Mouse (Mus musculus) lung, embryonic 16.5 days (tissue): Measurements from ENCODE around the gene Gm10638. TPM values are rescaled to one million over a fixed set of nuclear protein-coding genes. Genes with fewer than 3 reads are reported as not detected.

Experiments
- ATAC-seq: fragments of 200-750 bp; cut with Nextera tagmentation; 2 replicates; pipeline ENCODE4 v1.8.0; 2017; ENCODE audit warnings: low read depth, mild to moderate bottlenecking, moderate library complexity
- H3K27ac ChIP-seq: fragments of 300-500 bp; sonication (generic); 2 replicates; pipeline ENCODE4 v1.5.1; 2014; ENCODE audit warnings: mild to moderate bottlenecking, control low read depth, low read length
- H3K27me3 ChIP-seq: fragments of 300-500 bp; sonication (generic); 2 replicates; pipeline ENCODE4 v1.6.1; 2014; ENCODE audit warnings: low read depth, low read length, mixed read lengths; ENCODE audit not compliant: control insufficient read depth, insufficient read depth
- H3K36me3 ChIP-seq: fragments of 300-500 bp; sonication (generic); 2 replicates; pipeline ENCODE4 v1.6.1; 2014; ENCODE audit warnings: low read length; ENCODE audit not compliant: control insufficient read depth, insufficient read depth
- H3K4me1 ChIP-seq: fragments of 300-500 bp; sonication (generic); replicated peaks from 2 replicates; pipeline ENCODE4 v1.6.1; 2014; ENCODE audit warnings: low read length, mixed read lengths; ENCODE audit not compliant: control insufficient read depth, insufficient read depth
- H3K4me2 ChIP-seq: fragments of 300-500 bp; sonication (generic); 2 replicates; pipeline ENCODE4 v1.6.1; 2014; ENCODE audit warnings: low read depth, low read length, control low read depth
- H3K4me3 ChIP-seq: fragments of 300-500 bp; sonication (generic); 2 replicates; pipeline ENCODE4 v1.5.1; 2014; ENCODE audit warnings: mild to moderate bottlenecking, low read length, control low read depth
- H3K9ac ChIP-seq: fragments of 300-500 bp; sonication (generic); 2 replicates; pipeline ENCODE4 v1.6.1; 2014; ENCODE audit warnings: low read length, control low read depth
- H3K9me3 ChIP-seq: fragments of 300-500 bp; sonication (generic); 2 replicates; pipeline ENCODE4 v1.6.1; 2016; ENCODE audit warnings: low read length; ENCODE audit not compliant: control insufficient read depth
- WGBS: fragments of 180-500 bp; shearing (Covaris S2); extraction: QIAGEN DNeasy Blood & Tissue Kit; methylation state at CpG from one replicate; pipeline ENCODE4 v1.1.7; 2014; 5-methylcytosine and 5-hydroxymethylcytosine counted together
- polyA plus RNA-seq: library from polyadenylated mRNA; unstranded; fragments of >200 nt; fragmentation: Nextera tagmentation; extraction: Ambion mirVana; gene quantifications from 2 replicates; pipeline ENCODE4 v1.2.1, GENCODE M21; 2015

Gene Gm10638
- polyA plus RNA-seq, 1 experiment from 2014 or later = 3.3 TPM

GRCm38 (mm10) chr8:86730860-86731259, 14.6 kb upstream of the Gm10638 start:
- no peak overlapping the region for H3K4me2 ChIP-seq
- no peak overlapping the region for H3K27ac ChIP-seq
- H3K4me3 ChIP-seq = no peak overlapping the region
- ATAC-seq = no peak
- no peaks in the 10 kb centered on the region for H3K27me3 ChIP-seq
- H3K4me1 ChIP-seq = peaks cover 40% of the 10 kb centered on the region
- no peaks in the 10 kb centered on the region for H3K36me3 ChIP-seq
- H3K9ac ChIP-seq = no peak overlapping the region
- no peaks in the 10 kb centered on the region for H3K9me3 ChIP-seq
- 72% methylated on average over 1 of the region's 1 CpGs for WGBS

GRCm38 (mm10) chr8:86734171-86734570, 11.3 kb upstream of the Gm10638 start:
- no peaks in the 10 kb centered on the region for H3K27me3 ChIP-seq
- no peak overlapping the region for H3K9ac ChIP-seq
- no peak overlapping the region for H3K27ac ChIP-seq
- H3K36me3 ChIP-seq = no peaks in the 10 kb centered on the region
- 74% methylated on average over 4 of the region's 4 CpGs for WGBS
- ATAC-seq = no peak
- peaks cover 35% of the 10 kb centered on the region for H3K4me1 ChIP-seq
- no peak overlapping the region for H3K4me2 ChIP-seq
- H3K9me3 ChIP-seq = no peaks in the 10 kb centered on the region
- no peak overlapping the region for H3K4me3 ChIP-seq

- H3K36me3 ChIP-seq = no peaks in the 10 kb centered on the region
Observed at GRCm38 (mm10) chr8:86734954-86735353, 10.5 kb upstream of the Gm10638 start.

GRCm38 (mm10) chr8:86735446-86736111, 9.9 kb upstream of the Gm10638 start:
- no peak overlapping the region for H3K4me2 ChIP-seq
- H3K27me3 ChIP-seq = no peaks in the 10 kb centered on the region
- H3K36me3 ChIP-seq = no peaks in the 10 kb centered on the region
- no peak overlapping the region for H3K9ac ChIP-seq
- peak overlapping the region; percentile 29; the same call in 1 of the 2 replicates for H3K27ac ChIP-seq
- H3K4me1 ChIP-seq = peaks cover 32% of the 10 kb centered on the region
- no peak overlapping the region for H3K4me3 ChIP-seq
- no peaks in the 10 kb centered on the region for H3K9me3 ChIP-seq
- ATAC-seq = no peak
- 34% methylated on average over 3 of the region's 3 CpGs for WGBS

More at GRCm38 (mm10) chr8:86734954-86735353, 10.5 kb upstream of the Gm10638 start:
- H3K4me1 ChIP-seq = peaks cover 35% of the 10 kb centered on the region
- no peak overlapping the region for H3K4me3 ChIP-seq
- no peaks in the 10 kb centered on the region for H3K9me3 ChIP-seq
- no peak for ATAC-seq
- 74% methylated on average over 1 of the region's 1 CpGs for WGBS
- H3K9ac ChIP-seq = no peak overlapping the region
- H3K27ac ChIP-seq = no peak overlapping the region
- H3K27me3 ChIP-seq = no peaks in the 10 kb centered on the region
- no peak overlapping the region for H3K4me2 ChIP-seq

- ATAC-seq = no peak
Observed at GRCm38 (mm10) chr8:86740899-86741298, 4.6 kb upstream of the Gm10638 start.

GRCm38 (mm10) chr8:86741627-86742026, 3.9 kb upstream of the Gm10638 start:
- Histone ChIP-seq H3K4me2 (no peak overlapping the region), H3K4me1 (peaks cover 27% of the 10 kb centered on the region), H3K4me3 (no peak overlapping the region), H3K27me3 (no peaks in the 10 kb centered on the region), H3K9me3 (no peaks in the 10 kb centered on the region), H3K9ac (no peak overlapping the region), H3K27ac (no peak overlapping the region), H3K36me3 (no peaks in the 10 kb centered on the region)
- ATAC-seq = no peak

More at GRCm38 (mm10) chr8:86740899-86741298, 4.6 kb upstream of the Gm10638 start:
- Histone ChIP-seq H3K4me2 (no peak overlapping the region), H3K4me1 (peaks cover 28% of the 10 kb centered on the region), H3K27ac (no peak overlapping the region), H3K27me3 (no peaks in the 10 kb centered on the region), H3K4me3 (no peak overlapping the region), H3K9me3 (no peaks in the 10 kb centered on the region), H3K36me3 (no peaks in the 10 kb centered on the region), H3K9ac (no peak overlapping the region)

- peaks cover 26% of the 10 kb centered on the region for H3K4me1 ChIP-seq
- no peaks in the 10 kb centered on the region for H3K36me3 ChIP-seq
- H3K4me2 ChIP-seq = no peak overlapping the region
- 77% methylated on average over 7 of the region's 7 CpGs for WGBS
- H3K9me3 ChIP-seq = no peaks in the 10 kb centered on the region
- H3K27me3 ChIP-seq = no peaks in the 10 kb centered on the region
- no peak overlapping the region for H3K9ac ChIP-seq
- H3K27ac ChIP-seq = no peak overlapping the region
- ATAC-seq = no peak
- H3K4me3 ChIP-seq = no peak overlapping the region
Observed at GRCm38 (mm10) chr8:86742605-86743345, 2.7 kb upstream of the Gm10638 start.

- WGBS = 4% methylated on average over 18 of the region's 18 CpGs
- no peak; the same call in 1 of the 2 replicates for ATAC-seq
- peaks cover 18% of the 10 kb centered on the region for H3K4me1 ChIP-seq
Observed at GRCm38 (mm10) chr8:86744313-86745220, 932 bp upstream of the Gm10638 start.

More at GRCm38 (mm10) chr8:86744313-86745220, 932 bp upstream of the Gm10638 start:
- Histone ChIP-seq H3K36me3 (no peaks in the 10 kb centered on the region), H3K9me3 (no peaks in the 10 kb centered on the region), H3K27me3 (no peaks in the 10 kb centered on the region), H3K27ac (peak overlapping the region; percentile 97), H3K9ac (peak overlapping the region; percentile 98), H3K4me2 (peak overlapping the region; percentile 61), H3K4me3 (peak overlapping the region; percentile 92)
